Mouse (Mus musculus): ENCODE results near the gene Ccnd2. TPM values are rescaled to one million over a fixed set of nuclear protein-coding genes. Genes with fewer than 3 reads are reported as not detected.

Gene Ccnd2
- total RNA-seq (2021) = 100 to 1,000 TPM; 161 to 164 TPM
- long read RNA-seq, experiment 1, full-length matches to known transcripts = 17 of 36 reads
- long read RNA-seq, experiment 1, partial matches to known transcripts = 0 of 36 reads
- long read RNA-seq, experiment 1, other reads (novel, unspliced or antisense) = 19 of 36 reads
- long read RNA-seq, experiment 2, full-length matches to known transcripts = 11 of 21 reads
- long read RNA-seq, experiment 2, partial matches to known transcripts = 0 of 21 reads
- long read RNA-seq, experiment 2, other reads (novel, unspliced or antisense) = 10 of 21 reads

DNA sequence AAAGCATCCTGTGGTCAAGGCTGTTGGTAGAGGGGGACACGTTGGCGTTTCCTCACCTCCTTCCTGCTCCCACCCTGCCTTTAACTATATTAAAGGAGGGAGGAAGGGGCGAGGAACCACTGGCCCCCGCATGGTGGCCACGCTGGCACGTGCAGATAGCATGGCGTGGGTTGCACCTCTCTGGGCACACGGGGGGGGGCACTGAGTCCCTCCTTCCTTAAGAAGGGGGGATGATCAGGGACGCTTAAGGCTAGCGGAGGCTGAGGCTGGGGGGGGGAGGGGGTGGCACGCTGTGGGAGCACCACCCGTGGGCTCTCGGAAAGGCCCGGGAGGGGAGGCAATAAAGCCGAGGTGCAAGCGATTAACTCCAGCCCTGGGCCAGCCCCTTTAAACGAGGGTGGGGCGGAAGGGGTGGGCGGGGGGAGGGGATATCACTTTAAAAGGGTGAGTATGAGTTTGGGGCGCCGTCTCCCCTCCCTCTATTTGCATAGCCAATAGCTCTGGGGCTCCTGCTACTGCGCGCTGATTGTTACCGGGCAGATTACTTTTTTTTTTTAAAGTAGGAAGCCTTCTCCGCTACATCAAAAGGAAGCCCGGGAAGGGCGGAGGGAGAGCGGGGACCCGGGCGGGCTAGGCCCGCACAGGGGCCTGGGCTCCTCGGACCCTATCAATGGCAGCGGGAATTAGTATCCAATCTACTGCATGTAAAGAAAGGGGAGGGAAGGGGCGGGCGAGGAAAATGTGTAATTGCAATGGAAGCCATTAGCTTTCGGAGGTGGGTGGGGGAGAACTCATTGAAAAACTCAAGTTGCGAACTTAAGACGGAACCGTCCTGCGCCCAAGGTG, at the start of gene Ccnd2:
Ccnd2 (minus strand) TSS at position 88 of the 846 bp plus-strand sequence.
- DNase-seq = peak; percentile 80 to 89

DNA sequence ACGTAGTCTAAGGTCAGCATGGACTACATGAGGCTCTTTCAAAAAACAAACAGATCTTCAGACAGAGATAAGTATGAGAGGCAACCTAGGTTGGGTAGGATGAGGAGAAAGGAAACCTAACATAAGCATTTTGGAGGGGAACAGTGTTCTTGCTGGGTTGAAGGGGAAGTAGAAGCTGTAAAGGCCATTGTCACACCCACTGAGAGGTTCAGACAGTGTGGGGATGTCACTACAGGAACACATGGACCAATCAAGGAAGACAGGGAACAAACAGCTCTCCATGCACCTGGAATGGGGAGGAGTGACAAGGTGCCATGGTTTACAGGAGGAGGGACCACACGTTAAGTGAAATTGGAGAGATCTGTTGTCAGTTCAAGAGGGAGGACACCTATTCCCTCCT, 45.0 kb upstream of the Ccnd2 start:
- no peak for DNase-seq

DNA sequence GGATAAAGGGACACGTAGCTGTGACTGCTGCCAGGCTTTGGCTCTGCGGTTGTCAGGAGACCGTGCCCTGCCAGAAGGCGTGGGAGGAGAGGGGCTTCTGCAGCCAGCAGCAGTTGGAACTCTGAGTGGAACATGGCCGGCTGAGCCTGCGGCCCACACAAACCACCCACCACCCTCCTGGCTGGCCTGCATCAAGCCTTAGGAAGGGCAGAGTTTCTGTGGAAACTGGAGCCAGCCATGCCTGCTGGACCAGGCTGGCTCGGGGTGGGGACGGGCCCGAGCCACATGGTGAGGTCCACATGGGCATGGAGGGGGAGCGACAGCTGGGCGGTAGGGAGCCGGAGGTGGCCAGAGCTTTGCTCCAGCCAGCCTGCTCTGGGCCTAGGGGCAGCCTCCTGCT, 29.3 kb upstream of the Ccnd2 start:
- DNase-seq = peak; percentile 15 to 24

DNA sequence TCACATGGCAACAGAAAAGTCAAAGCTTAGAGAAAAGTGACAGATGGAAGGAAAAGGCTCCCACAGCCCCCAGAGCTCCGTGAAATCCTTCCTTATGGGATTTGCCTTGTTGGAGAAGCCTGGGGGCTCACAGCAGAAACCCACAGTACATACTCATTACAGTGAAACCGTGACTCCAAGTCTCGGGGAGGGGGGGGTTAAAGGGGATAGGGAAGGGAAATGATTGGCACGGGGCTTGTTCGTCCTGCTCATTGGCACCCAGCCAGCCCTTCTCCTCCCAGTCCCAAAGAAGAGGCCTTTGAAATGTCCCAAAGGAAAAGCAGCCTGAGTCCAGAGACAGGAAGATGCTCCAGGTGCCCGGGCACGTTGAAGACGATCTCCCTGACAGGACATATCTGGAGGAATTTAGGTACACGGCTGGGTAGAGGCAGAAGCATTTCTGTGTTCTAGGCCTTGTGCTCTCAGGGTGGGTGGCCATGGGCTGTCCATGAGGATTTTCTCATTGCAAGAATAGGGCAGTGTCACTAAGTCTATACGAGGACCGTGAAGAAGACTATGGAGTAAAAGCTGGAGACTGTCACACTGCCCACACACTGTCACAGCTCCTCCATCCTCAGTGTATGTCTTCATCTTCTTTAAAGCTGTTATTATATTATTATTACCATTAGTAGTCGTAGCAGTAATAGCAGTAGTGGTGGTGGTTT, 27.2 kb upstream of the Ccnd2 start:
- DNase-seq = no peak

DNA sequence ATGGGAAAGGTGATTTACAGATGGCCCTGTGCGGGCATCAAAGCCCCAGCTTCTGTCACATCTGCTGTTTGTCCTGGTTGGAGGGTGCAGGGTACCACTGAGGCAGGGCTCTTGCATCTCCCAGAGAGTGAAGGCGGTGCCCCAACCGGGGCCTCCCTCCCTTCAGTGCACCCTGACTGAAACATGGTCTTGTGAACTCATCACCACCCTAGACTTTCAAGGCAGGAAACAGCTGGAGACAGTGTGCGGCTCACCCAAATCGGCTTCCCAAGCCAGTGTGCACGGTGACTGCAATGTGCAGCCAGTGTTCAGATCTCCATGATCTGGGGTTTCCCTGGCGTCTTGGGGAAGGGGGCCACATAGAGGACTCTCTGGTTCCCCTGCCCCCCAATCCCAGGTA, 26.0 kb upstream of the Ccnd2 start:
- no peak for DNase-seq

DNA sequence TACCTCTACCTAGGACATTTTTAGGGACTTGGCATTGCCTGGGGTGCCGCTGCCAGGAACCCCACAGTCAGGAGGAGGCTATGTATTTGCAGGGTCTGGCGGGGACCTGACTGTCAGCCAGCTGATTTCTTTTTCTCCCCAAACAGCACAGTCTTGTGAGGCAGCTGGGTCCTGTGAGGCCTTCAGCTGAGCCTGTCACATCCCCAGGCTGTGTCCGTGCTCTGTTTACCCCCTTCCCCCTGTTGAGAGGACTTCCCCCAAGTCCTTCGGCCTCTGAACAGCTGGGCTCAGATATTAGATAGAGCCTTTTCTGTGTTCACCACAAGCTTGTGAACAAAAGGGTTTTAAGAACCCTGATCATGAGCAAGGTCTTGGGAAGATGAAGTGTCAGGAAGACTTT, 25.4 kb upstream of the Ccnd2 start:
- DNase-seq = no peak

DNA sequence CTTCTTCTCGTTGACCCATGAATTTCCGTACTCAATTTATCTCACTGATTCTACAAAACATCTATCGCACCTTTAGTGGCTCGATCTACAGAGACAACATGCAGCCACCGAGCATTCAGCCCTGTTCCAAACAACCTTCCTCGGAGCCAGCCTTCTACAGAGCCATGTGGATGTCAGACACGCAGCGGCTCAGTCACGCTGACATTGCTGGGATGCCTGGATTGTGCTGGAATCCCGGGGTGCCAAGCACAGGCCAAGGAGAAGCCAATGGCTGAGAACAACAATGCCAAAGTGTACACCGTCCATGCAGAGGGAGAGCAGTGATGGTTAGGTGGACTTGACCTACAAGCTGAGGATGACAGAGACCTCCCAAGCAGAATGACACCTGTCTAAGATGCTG, 20.5 kb upstream of the Ccnd2 start:
- DNase-seq = peak; percentile 48

DNA sequence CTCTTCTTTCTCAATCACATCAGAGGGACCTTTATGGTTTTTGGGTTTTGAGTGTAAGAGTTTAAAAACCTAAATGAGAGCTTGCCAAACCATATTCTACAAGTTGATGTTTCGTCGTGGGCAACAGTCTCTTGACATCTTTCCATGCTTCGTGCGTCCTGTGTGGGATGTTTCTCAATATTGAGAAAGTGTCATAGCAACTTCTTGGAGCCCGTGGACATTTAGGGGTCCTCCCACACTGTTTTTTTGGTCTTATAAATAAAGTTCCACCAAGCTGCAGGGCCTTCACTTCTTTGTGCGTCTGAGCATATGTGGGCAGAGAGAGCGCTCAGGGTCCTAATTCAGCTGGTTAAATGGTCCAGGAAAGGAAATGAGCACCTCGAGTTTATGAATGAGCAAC, 18.7 kb upstream of the Ccnd2 start:
- no peak for DNase-seq

DNA sequence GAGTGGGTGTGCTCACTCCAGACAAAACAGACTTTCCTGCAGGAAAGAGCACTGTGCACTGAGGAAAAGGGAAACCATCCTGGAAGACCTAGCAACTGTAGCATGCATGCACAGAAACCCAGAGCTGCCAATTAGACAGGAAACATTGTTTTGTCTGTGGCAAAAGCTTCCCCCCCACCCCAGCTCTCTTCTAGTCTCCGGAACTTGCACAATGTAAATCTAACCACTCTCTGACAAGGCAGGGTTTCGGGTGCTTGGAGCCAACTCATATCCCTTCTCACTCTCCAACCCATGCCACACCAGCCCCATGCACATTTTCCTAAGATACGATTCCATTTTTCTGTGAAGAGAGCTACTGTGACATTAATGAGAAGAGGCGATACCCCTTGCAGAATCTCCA, 13.7 kb upstream of the Ccnd2 start:
- no peak for DNase-seq

DNA sequence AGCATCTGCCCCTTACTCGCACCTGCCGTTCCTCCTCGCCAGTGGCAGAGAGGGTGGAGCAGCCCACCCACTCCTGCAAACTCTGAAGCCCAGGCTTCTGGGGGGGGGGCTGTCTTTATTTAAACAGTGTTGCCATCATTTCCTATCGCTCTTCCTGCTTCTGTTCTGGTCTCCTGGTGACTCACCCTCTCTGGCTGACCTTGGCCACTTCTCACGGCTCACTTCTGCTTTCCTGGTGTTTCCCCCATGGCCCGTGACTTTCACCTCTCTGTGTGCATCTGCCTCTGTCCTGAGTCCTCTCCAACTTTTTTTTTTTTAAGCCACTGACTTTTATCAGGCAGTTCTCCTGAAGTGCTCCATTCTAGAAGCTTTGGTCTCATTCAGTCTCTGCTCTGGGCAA, 10.8 kb upstream of the Ccnd2 start:
- DNase-seq = peak; percentile 37 to 68

DNA sequence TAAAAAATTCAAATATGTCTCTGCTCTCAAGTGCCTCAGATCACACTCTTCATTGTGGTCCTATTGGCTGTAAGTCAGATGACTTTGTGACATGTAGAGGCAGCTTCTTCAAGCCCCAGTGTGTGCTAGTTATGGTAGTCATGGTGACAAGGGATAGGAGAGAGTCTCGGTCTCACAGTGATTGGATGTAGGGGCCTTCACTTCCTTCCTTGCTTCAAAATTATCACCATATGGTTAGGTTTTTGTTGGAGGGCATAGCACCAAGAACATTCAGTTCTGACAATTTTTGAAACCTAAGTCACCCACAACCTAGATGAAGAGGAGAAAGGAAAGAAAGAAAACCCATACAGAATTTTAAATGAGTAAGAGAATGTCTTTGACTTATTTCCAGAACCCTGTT, 5.3 kb upstream of the Ccnd2 start:
- DNase-seq = no peak

DNA sequence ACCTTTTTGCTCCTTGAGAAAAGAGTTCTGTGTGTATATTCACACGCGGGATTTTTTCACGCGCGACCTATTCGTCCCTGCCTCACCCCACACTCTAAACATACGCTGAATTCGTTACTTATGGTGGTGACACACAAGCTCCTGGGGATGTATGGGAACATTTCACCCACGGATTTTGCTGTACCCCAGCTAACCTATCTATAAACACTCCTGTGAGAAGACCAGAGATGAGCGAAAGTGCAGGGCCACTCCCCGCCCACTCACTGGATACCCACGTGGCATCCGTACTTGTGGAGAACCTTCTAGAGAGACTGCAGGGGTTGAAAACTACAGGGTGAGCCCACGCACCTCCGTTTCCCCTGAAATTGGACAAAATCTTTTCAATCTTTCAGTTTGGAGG, 3.5 kb upstream of the Ccnd2 start:
- peak in 1 of 2 experiments; percentile 50 for DNase-seq

DNA sequence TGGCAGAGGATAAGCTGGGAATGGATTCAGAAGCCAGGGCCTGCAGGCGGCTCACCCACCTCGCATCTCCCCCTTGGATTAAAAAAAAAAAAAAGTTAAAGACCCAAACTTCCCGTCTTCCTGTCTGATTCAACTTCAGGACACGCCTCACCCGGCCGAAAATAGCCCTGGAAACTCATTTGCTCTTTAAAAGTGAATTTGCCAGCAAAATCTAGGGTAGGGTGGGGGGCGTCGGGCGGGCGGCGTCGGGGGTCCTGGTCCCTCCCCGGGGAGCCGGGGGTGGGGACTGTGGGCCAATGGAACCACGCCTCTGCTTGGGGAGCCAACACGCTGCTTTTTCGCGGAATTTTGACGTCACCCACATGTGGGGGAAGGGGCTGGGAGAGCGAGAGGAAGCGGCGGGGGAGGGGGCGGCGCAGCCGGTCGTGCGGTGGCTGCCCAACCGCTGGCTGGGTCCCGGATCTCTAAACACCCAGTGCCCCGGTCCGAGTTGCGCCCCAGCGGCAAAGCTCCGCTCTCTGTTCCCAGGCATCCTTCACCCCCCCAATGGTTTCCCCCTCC, 2.8 kb upstream of the Ccnd2 start:
- DNase-seq = peak; percentile 75 to 81

DNA sequence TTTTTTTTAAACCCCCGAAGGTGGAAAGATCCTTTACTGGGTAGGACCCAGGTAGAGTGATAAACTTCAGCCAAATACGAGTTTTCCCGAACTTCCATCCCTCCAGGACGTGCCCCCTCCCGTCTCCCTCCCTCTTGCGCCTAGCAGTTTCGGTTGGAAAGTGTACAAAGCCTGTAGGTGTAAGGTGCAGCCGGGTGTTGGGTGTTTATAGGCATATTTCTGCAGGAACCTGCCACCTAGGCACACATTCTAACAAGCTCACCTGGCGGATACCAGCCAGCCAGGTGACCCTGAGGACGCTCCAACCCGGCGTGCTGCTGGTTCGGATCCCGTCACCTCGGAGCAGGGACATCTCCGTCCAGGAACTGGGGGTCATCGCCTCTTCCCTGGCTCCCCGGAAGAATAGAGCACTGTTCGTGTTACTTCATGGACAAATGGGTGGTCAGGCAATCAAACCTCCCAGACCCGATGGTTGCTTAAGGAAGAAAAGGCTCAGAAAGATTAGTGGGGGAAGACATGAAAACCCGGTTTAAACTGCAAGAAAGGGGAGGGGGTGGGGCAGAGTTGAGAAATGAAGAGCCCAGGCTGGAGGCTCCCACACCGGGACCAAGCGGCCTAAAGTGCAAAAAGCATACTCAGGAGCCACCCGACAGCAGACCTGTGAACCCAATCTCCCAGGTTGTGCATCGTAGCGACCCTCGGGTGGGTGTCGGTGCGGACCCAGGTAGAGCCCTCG, 2.1 kb upstream of the Ccnd2 start:
- DNase-seq = peak in 1 of 2 experiments; percentile 46

DNA sequence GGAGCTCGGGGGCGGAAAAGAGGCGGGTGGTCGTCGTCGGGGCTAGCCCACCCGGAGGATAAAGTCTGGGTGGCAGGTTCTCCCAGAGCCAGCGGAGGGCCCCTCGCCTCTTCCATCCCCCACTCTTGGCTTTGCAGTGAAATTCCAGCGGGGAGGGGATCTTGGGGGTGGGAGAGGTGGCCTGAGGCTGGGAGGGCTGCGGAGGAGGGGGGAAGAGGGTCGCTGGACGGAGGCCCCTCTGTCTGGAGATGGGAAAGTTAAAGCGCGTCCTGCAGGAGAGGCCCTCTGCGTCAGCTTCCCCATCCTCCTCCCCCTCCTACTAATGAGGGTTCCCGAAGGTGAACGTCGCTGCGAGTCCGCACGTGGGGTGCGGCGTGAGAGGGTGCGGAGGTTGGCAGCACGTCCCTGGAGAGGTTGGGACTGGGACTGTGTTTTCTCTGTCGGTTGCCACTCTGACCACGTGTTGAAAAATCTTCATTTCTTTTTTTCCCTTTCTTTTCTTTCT, 1.4 kb upstream of the Ccnd2 start:
- DNase-seq = peak; percentile 62 to 70

DNA sequence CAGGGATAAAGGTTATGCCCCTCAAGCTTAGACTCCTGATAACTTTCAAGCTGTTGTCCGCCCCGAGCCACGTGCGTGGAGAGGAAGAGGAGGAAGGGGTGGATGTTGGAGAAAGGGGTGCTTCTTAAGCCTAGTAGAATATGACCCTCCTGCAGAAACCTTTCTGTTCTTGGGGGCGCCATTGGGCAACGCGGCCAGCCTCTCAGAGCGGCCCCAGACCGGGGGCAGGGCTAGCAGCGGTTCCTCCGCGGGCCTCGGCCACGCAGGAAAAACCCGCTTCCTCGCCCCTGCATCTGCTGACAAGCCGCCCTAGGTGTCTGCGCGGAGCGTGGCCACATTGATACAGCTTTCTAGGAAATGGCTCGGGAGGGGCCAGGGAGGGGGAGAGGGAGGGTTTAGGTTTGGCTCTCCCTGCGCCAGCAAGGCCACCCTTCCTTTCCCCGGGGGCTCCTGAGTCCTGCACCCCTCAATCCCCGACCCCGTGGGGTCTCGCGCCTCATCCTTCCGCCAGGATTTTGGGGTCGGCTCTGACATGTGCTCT, 358 bp downstream of the Ccnd2 start:
- peak; percentile 64 for DNase-seq

DNA sequence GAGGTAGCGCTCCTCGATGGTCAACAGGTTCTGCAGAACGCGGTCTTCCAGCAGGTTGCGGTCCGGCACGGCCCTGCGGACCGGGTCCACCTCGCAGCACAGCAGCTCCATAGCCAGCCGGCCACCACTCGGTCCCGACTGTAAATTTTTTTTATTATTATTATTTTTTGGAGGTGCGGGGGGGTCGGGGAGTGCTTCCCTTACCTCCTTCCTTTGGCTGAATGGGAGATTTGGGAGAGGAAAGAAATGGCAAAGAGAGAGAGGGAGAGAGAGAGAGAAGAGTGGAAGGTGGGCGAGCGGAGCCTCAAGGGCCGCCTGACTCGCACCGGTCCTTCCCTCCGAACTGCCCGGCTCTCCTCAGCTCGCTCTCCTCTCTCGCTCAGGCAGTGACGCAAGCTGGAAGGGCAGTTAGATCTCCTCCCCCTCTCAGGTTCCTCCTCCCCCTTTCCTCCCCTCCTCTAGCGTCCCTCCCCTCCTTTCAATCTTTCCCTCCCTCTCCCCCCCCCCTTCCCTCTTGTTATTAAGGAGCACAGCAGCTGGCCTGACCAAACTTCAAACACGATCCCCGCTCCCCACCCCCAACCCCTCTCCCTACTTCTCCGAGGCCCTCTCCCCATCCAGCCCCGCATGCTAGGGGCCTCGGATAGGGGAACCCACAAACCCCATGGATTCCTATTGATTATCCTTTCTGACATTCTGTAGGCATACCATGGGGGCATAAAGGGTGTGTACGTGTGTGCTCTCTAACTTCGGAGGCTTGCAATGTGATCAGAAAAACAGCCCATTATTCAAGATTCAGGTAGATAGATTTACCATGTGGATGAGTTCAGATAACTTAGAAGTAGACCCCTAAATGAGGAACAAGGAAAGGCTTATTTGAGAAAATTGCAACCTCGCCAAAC, 1.1 kb downstream of the Ccnd2 start:
- DNase-seq = peak; percentile 85 to 91

DNA sequence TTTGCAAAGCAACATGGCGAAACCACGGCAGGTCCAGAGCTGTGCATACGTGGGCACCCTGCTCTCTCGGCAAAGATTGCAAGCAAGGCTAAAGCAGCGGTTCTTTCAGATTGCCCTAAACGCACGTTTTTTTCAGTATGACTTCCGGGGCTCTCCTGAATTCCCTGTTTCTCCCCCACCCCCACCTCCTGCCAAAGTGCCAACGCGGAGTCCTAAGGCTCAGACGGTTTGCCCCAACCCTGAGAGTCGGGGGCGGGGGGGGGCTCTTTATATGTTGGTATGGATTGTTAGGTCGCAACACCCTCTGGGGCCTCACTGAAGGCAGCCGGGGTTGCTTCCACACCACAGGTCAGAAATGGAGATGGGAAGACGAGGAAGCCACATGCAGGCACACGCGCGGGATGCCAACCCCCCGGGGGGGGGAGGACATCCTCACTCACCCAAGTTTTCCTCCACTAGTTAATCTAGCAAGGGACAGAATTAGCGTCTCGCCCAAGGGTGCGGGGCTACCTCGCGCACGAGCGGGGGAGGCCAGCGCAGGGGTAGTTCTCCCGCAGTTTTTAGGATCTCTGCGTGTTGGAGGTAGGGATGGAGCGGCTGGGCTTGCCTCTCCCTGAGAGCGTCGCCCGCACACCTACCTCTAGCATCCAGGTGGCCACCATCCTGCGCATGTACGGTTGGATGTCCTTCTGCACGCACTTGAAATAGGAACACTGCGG, 1.9 kb downstream of the Ccnd2 start:
- DNase-seq = peak; percentile 29 to 65

DNA sequence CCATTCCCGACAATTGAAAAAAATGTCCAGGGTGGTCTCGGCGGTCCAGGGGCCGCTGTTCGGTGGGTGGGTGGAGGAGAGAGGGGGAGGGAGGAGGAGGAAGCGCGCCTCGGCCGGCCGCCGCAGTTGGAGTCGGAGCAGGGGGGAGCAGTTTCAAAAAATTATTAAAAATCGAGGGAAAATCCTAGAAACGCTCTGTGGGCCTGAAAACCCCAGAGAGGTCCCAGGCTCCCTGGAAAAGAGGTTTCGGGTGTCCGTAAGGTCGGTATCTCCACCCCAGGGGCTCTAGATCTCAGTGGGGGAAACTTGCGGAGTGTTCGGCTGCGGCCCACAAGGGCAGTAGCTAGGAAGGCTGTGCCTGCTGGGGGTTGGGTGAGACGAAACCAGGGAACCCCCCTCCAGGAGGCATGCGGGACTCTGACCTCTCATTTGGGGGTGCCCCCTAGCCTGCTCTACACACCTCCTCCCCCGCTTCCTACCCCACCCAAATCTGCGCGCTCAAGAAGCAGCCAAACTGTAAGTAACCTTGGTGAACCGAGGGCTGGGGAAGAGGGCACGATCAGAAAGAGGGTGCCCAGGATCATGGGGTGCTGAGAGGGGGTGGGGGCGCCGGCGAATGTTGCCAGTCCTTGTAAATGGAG, 2.6 kb downstream of the Ccnd2 start:
- peak; percentile 50 to 78 for DNase-seq

Data from heart, adult 18-20 months (tissue).